Mouse (Mus musculus) cortical plate, adult 2 months (tissue): ENCODE measurements around the gene Cuedc1. TPM values are rescaled to one million over a fixed set of nuclear protein-coding genes. Genes with fewer than 3 reads are reported as not detected.

Experiments
- H3K27ac ChIP-seq: fragments of 200-500 bp; 2 replicates; pipeline ENCODE4 v1.5.1; 2012; ENCODE audit warnings: low read length, control low read depth, inconsistent platforms; ENCODE audit not compliant: insufficient read depth
- H3K4me1 ChIP-seq: fragments of 200-500 bp; 2 replicates; pipeline ENCODE4 v1.6.1; 2011; ENCODE audit warnings: low read length; ENCODE audit not compliant: control insufficient read depth, insufficient read depth
- H3K4me3 ChIP-seq: fragments of 200-500 bp; 2 replicates; pipeline ENCODE4 v1.5.1; 2011; ENCODE audit warnings: mild to moderate bottlenecking, low read length, control low read depth; ENCODE audit not compliant: insufficient read depth
- CTCF ChIP-seq: fragments of 200-500 bp; IDR thresholded peaks from 2 replicates; pipeline ENCODE4 v1.5.1; 2011; ENCODE audit warnings: mild to moderate bottlenecking, control low read depth, low read length; ENCODE audit not compliant: insufficient read depth; ENCODE audit errors: extremely low read depth
- POLR2A ChIP-seq: fragments of 200-500 bp; IDR thresholded peaks from 2 replicates; pipeline ENCODE4 v1.6.1; 2011; ENCODE audit warnings: mild to moderate bottlenecking, low read length, control low read depth; ENCODE audit not compliant: insufficient read depth; ENCODE audit errors: extremely low read depth
- polyA plus RNA-seq: library from polyadenylated mRNA; depleted of rRNA; stranded (reverse); fragments of >200 nt; gene quantifications from 2 replicates; pipeline ENCODE4 v1.2.3, GENCODE M21; 2012

Gene Cuedc1
- polyA plus RNA-seq, 1 experiment = 22.3 TPM

DNA sequence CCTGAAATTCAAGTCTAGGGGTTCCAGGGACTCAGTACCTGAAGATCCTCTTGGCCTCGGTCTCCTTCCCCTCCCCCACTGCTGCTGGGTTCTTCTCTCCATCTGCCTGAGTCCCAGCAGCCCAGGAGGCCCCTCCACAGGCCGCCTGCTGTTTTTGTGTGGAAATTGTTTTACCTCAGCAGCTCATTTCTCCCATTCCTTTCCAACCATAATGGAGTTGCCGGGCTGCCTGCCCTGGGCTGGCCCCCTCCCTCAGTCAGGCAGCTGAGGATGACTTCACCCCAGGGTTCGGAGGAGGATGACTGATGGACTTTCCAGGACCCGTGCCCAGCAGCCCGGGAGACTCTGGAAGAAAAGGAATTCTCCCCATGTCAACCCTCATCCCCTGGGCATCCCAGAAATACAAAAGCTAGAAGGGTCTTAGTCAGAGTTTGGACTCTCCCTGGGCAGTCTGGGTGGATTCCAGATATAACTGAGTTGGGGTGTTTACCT, 82.7 kb downstream of the Cuedc1 start:
- no peaks in the 10 kb centered on the region for H3K4me1 ChIP-seq
- TF ChIP-seq POLR2A (no peak), CTCF (no peak)
- H3K4me3 ChIP-seq = no peak overlapping the region
- no peak overlapping the region for H3K27ac ChIP-seq

DNA sequence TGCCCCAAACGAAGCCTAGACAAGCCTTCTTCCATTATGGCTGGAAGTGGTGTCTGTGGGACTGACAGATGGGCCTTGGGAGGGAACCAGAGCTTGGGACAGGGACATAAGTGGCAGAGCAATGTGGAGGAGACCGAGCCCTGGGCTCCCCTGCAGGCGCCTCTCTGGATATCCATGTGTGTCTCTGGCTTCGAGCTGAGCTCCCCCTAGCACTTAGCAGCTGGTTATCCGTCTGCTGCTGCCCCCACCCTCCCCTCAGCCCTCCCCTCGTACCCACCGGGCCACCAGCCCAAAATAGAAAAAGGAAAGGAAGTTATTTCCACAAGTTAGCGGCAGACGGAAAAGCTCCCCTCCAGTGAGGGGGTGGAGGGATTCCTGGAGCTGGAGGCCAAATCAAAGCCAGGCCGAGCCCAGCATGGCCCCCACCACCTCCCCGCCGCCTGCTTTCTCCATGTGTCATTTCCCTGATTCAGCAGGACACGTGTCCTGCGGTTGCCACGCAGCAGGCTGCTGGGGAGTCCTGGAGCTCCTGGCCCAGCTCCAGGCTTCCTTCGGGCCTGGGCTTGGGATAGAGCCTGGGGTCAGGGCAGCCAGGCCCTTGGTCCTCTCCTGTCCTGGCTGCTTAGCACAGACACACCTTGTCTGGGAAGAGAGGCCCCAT, 83.2 kb downstream of the Cuedc1 start:
- TF ChIP-seq POLR2A (no peak), CTCF (no peak)
- H3K4me3 ChIP-seq = no peak overlapping the region
- H3K27ac ChIP-seq = no peak overlapping the region
- H3K4me1 ChIP-seq = no peaks in the 10 kb centered on the region

DNA sequence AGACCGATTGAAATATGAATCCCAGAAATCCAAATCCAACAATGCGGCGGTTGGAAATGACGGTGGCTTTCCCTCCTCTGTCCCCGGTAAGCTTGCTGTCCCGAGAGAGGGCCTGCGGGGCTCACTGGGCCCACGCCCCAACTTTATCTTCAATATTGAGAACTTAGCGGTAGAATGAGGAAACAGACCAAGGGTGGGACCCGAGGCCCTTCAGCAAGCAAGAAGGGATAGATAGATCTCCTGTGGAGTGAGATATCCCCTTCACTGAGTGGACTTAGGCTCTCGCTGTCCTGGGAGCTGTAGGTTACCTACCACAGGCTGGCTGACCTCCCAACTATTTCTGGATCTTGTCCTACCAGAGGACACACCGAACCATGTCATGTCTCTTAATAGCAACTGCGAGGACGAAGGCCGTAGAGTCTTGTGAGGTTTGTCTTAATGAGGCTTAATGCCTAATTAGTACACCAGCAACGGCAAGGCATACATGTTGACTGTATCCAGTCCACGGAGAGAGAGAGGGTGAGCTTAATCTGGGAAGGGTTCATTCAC, 86.8 kb downstream of the Cuedc1 start:
- no peaks in the 10 kb centered on the region; the same call in 1 of the 2 replicates for H3K4me1 ChIP-seq
- H3K4me3 ChIP-seq = no peak overlapping the region
- no peak overlapping the region for H3K27ac ChIP-seq
- TF ChIP-seq CTCF (no peak), POLR2A (no peak)

DNA sequence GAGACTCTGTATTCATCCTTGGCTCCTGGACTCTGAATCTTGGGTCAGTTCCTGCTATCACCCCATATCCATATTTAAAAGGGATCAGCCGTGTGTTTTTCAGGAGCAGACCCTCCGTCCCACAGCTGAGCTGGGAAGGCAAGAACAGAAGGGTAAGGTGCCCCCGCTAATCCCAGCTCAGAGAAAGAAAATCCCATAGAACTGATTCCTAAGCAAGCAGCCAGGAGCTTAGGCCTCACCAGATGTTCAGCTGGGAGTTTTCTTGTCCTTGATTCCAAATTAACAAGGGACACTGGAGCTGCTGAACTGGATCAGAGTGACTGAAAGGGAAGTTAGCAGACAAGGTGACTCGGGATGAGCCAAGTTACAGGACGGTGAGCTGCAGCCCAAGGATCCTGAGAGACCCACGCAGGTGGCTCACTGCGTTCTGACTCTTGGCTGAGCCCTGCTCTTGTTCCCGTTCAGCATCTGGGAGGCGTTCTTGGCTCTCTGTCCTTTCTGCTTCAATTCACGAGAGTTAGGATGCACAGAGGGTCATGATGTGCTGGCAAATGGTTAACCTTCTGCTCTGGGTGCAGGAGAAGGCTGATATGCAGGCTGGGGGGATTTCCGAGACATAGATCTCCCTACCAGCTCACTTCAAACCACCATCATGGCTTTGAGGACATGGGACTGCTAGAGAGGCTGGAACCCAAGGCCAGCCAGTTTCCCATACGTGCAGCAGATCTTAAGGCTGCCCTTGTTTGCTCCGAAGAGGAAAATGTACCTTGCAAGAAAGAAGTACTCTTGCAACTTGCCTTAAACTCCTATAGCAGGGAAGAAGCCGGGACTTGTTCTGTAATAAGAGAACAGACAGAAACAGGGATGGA, 88.5 kb downstream of the Cuedc1 start:
- no peak for TF ChIP-seq POLR2A
- TF ChIP-seq CTCF = no peak
- H3K27ac ChIP-seq = no peak overlapping the region
- no peak overlapping the region for H3K4me3 ChIP-seq
- no peaks in the 10 kb centered on the region; the same call in 1 of the 2 replicates for H3K4me1 ChIP-seq

DNA sequence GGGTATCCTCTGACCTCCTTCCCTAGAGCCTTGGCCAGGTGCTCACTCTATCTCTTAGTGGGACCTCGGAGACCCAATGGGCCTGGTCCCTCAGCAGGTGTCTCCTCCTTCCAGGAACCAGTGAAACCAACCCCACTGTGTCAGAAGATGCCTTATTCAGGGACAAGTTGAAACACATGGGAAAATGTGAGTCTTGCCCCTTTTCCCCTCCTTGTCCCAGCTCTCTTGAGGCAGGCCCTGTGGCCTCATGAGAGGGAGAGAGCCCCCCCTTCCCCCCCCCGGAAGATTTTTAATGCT, 89.0 kb downstream of the Cuedc1 start:
- TF ChIP-seq CTCF (no peak), POLR2A (no peak)
- Histone ChIP-seq H3K4me3 (no peak overlapping the region; the same call in 1 of the 2 replicates), H3K4me1 (no peaks in the 10 kb centered on the region; the same call in 1 of the 2 replicates), H3K27ac (no peak overlapping the region)

DNA sequence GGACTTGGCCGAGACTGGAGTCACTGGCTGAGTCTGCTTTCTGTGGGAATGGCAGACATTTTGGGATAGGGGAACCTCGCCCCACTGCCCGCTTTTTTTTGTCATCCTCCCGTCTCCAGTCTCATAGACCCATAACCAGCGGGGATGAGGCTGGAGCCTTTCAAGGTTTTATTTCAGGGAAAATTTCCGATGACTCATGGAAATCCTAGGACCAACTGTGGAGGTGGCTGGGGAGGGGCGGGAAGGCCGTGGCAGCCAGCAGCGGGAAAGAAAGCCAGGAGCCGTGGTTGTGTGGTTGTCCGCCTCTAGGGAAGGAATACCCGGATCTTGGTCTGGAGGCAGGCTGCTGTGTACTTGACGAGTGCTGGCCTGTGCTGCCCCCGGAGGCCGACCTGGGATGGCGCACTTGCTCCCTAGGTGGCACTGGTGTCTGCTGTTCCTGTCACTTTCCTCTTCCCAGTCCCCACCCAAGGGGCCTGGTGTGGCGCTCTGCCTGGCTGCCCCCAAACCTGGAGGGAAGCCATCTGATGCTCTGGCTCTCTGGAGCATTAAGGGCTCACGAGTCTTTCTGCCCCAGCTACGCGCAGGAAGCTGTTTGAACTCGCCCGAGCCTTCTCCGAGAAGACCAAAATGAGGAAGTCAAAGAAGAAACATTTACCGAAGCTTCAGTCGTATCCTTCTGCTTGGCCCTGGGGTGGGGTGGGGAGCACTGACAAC, 89.7 kb downstream of the Cuedc1 start:
- Histone ChIP-seq H3K27ac (no peak overlapping the region), H3K4me3 (peak overlapping the region; percentile 4; the same call in 1 of the 2 replicates), H3K4me1 (no peaks in the 10 kb centered on the region; the same call in 1 of the 2 replicates)
- TF ChIP-seq POLR2A (no peak), CTCF (peak; percentile 84)

DNA sequence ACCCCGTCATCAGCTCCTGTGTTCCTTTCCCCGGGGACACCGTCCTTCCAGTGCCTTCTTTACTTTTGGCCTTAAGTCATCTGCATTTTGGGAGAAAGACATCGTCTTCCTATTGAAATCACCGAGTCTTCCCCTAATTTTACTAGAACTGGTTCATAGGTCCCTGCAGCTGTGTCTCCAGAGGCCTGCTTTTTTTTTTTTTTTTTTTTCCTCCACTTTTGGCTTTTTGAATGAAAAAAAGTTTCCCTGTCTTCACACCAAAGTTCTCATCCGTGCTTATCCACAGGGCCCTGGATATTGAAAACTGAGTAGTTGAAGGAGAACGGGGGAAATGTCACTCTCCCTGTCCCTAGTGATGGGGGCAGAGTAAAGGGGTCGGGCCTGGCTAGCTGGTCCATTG, 90.4 kb downstream of the Cuedc1 start:
- TF ChIP-seq CTCF = no peak
- TF ChIP-seq POLR2A = no peak
- H3K4me3 ChIP-seq = no peak overlapping the region; the same call in 1 of the 2 replicates
- no peaks in the 10 kb centered on the region; the same call in 1 of the 2 replicates for H3K4me1 ChIP-seq
- H3K27ac ChIP-seq = no peak overlapping the region

DNA sequence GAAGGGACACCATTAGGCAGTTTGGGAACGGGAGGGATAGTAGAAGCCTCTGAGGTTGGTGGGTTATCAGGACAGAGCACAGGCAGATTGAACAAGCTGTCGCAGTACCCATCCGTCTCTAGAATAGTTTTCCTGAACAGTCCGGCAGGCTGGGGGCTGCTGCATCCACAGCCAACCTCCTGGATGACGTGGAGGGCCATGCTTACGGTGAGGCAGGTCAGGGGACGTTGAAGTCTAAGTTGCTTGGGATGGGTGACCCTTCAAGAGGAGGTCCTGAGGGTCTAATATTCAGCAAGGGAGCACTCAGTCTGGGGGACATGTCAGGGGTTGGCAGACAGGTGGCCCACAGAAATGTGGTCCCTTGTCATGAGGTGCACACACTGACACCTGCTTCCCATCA, 90.8 kb downstream of the Cuedc1 start:
- H3K27ac ChIP-seq = no peak overlapping the region
- TF ChIP-seq CTCF = no peak
- TF ChIP-seq POLR2A = no peak
- H3K4me3 ChIP-seq = no peak overlapping the region
- no peaks in the 10 kb centered on the region; the same call in 1 of the 2 replicates for H3K4me1 ChIP-seq

DNA sequence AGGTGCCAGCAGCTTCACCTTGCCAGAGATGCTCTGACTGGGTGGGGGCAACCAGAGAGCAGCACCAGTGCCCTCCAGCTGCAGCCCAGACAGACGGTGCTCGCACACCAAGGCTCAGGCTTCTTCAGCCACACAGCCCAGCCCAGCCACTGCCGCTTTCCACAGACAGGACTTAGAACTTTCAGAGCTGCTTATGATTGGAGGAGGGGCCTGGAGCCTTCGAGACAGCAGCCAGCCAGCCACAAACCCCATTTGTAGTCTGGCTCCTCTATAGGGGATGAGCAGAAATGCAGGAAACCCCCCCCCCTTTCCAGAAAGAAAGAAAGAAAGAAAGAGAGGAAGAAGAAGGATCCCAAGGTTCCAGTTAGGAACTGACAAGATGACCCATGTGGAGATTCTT, 94.7 kb downstream of the Cuedc1 start:
- Histone ChIP-seq H3K4me3 (no peak overlapping the region), H3K4me1 (no peaks in the 10 kb centered on the region), H3K27ac (no peak overlapping the region)
- no peak for TF ChIP-seq CTCF
- TF ChIP-seq POLR2A = no peak
